Mouse (Mus musculus): Measurements from ENCODE around the gene Eif2ak4.

Eif2ak4 gene

DNA sequence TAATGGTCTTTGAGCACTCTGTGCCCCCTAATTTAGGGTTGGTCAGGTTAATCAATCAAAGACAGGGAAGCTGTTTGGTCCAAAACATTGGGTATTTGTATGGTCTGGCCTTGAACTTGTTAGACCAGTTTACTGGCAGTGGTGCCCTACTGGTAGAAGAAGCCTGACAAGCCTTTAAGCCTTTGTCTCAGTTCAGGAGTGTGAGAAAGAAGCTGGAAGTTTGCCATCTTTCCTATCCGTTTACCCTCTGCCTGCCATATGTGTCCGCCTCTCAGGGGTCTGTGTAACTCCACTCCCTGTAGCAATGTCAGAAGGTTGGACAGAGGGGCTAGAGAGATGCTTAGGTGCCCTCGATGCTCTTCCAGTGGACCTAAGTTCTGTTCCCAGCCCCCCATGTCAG is 76.0 kb downstream of the Eif2ak4 start:
- DNase-seq (ENCODE audit: low read depth, low spot score) = no peak

DNA sequence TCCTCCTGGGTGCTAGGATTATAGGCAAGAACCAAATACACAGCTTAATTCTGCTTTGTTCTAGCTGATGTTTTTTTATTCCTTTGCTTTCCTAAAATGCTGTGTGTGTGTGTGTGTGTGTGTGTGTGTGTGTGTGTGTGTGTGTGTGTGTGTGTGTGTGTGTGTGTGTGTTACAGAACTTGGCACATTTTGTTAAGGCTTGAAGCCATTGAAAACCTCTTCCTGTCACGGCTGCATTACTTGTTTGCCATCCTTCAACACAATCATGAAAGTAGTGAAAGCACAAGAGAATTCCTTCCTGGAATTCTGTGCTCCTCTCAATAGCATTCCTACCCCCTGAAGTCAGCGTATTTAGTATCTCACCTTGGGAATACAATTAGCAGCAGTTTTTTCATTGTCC is 77.5 kb downstream of the Eif2ak4 start:
- no peak for DNase-seq (ENCODE audit: low read depth, low spot score)

DNA sequence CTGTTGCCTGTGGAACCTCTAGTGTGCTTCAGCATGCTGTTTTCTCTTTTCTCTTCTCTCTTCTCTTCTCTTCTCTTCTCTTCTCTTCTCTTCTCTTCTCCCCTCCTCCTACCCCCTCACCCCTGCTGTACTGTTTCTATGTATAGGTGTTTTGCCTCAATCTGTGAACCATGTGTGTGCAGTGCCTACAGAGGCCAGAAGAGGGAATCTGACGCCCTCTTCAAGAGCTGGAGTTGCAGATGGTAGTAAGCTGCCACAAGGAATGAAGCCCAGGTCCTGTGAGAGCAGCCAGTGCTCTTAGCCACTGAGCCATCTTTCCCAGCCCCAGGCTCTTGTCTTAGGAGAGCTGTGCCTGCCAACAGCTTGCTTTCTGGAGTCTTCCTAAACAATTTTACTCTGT is 78.2 kb downstream of the Eif2ak4 start:
- DNase-seq (ENCODE audit: low read depth, low spot score) = no peak

DNA sequence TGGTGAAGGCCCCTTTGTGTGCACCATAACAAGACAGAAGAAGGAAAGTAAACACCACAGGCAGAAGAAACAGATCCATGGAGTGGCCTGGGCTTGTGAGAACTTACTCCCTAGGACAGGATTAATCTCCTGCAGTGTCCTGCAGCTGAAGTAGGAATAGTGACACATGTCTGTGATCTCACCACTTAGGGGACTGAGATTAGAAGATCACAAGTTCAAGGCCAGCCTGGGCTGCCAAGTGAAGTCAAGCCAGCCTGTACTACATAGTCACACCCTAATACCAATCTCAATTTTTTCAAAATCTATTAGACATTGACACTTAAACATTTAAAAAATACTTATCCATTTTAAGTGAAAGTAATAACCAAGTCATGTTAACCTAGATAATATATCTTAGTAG is 79.9 kb downstream of the Eif2ak4 start:
- DNase-seq (ENCODE audit: low read depth, low spot score) = no peak

DNA sequence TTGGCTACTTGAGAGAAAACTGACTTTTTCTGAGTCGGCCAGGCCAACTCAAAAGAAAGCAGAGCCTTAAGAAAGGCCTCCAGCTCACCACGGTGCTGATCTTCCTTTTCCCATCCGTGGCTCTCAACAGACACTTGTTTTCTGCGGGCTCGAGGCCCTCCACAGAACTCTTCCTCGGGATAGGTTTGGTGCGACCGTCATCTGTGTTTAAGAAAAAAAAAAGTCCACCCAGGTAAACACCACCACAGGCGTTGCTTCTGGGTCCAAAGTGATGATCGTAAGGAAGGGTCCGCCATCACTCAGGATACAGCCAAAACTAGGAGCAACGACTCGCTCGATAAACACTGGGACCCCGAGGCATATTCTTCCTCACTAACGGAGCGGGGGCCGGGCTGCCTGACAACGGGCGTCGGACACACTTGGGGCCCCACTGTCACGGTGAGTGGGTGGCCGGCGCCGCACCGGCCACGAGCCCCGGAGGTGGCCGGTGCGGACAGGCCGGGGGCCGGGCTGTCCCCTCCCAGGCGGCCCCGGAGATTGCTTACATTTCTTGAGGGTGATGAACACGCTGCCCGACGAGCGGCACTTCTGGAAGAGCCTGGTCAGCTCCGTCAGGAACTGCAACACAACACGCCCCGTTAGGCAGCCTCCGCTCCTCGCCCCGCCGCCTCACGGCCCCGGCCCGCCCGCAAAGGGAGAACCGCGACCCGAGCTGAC is 90.6 kb downstream of the Eif2ak4 start:
- DNase-seq (ENCODE audit: low read depth, low spot score) = no peak

DNA sequence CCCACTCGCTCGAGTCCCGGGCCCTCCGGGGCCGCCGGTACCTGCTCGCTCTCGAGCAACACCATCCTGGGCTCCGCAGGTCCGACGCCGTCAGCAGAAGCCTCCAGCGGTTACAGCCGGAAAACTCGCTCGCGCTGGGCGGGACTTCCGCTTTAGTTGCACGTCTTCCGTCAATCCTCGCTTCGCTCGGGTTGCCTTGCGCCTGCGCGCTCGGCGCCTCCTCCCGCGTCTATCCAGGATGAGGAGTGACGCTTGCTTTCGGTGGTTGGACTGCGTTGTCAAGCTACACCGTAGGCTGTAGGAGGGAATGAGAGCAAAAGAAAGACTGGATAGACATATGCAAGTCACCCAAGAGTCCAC is 91.1 kb downstream of the Eif2ak4 start, which contains the start of gene Srp14:
TSS of gene Srp14 (minus strand) at position 162 of the 360 bp plus-strand sequence.
- peak; percentile 96 for DNase-seq (ENCODE audit: low read depth, low spot score)

DNA sequence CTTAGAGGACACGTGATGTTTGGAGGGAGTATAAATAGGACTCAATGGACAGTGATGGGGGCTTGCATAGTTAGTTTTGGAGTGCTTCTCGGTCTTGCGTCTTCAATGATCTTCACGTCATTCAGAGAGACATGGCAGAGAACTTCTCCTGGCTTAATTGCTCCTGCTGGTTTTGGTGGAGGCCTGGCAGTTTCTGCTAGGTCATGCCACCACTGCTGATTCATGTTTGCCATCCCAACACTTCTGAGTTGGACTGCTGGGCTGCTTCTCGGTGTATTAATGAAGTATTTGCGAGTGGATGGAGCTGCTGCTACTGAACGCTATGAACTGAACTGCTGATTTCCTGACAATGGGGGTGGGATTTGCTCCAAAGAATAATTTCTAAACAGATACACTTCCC is 92.5 kb downstream of the Eif2ak4 start:
- DNase-seq (ENCODE audit: low read depth, low spot score) = no peak

DNA sequence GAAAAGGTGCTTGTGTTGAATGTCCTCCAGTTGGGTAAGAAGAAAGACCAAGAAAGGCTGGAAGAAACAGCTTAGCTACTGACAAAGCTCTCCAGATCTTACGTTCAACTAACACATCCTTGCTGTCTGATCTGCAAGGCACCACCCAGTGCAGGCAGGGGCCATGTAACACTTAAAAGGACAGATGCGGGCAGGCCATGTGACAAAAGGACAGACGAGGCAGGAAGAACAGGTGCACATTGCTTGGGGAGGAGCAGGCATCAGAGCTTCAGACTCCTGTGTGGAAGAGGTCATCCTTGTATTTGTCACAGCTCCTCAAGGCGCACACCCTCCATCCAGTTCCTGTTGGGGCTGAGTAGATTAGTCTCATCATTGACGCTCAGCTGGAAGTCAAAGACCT is 94.6 kb downstream of the Eif2ak4 start:
- no peak for DNase-seq (ENCODE audit: low read depth, low spot score)

DNA sequence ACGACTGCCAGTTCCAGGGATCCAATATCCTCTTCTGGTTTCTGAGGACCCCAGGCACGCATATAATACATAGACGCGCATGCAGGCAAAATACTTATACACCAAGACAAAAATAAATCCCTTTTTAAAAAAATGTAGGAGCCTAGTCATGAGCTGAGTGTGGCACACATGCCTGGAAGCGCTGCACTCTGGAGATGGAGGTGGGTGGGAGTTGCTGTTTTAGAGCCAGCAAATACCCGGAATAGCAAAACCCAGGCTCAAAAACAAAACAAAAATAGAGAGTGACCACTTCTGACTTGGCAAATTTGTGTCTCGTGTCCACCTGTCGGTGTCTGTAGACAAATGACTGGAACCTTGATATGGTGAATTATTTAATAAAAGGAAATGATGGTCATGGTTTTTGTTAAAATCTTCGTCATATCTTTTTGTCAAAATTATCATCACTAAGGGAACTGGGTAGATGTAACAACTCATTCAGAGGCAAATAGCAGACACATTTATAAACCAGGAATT is 96.0 kb downstream of the Eif2ak4 start:
- no peak for DNase-seq (ENCODE audit: low read depth, low spot score)

DNA sequence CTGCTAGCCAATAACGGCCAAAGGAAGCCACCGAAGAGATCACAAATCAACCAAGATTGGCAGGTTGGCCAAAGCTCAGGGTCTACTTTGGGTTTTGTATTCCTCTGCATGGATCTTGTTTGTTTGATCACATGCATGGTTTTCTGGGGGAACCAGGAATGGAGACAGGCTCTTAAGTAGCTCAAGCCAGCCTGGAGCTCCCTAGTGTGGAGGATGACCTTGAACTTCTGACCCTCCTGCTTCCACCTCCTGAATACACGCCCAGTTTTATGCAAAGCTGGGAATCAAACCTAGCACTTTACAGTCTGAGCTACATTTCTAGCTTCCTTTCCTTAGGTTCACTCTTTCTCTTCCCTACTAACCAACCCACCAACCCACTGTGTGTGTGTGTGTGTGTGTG is 97.0 kb downstream of the Eif2ak4 start:
- DNase-seq (ENCODE audit: low read depth, low spot score) = no peak

DNA sequence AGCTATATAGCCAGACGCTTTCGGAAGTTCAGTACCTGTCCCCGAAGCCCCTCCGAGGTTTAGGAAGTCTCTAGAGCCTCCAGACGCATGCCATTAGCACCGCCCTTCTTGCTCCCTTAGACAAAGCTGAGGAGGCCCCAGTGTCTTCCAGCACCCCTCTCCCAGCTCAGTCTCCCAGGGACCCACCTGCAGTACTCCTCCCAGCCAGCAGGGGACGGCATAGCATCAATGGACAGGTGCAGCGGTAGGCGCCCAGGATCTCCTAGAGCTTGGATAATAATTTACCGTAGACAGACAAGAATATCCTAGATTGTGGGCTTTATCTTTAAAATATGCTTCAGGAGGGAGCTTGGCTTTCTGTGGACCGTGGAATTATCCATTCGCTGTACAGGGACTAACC is 98.5 kb downstream of the Eif2ak4 start:
- DNase-seq (ENCODE audit: low read depth, low spot score) = peak; percentile 76

DNA sequence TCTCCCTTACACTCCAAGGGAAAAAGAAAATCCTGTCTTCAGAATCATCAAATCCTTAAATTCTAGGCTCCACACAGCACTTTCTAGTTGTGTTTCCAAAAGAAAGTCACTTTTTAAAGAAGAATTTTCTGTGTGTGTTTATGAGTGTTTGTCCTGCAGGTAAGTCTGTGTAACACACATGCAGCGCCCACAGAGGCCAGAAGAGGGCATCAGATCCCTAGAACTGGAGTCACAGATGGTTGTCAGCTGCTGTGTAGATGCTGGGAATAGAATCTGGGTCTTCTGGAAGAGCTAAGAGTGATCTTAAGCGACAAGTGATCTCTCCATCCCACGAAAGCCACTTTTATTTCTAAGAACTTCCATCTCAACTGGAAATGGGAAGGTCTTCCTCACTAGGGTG is 99.4 kb downstream of the Eif2ak4 start:
- DNase-seq (ENCODE audit: low read depth, low spot score) = no peak

DNA sequence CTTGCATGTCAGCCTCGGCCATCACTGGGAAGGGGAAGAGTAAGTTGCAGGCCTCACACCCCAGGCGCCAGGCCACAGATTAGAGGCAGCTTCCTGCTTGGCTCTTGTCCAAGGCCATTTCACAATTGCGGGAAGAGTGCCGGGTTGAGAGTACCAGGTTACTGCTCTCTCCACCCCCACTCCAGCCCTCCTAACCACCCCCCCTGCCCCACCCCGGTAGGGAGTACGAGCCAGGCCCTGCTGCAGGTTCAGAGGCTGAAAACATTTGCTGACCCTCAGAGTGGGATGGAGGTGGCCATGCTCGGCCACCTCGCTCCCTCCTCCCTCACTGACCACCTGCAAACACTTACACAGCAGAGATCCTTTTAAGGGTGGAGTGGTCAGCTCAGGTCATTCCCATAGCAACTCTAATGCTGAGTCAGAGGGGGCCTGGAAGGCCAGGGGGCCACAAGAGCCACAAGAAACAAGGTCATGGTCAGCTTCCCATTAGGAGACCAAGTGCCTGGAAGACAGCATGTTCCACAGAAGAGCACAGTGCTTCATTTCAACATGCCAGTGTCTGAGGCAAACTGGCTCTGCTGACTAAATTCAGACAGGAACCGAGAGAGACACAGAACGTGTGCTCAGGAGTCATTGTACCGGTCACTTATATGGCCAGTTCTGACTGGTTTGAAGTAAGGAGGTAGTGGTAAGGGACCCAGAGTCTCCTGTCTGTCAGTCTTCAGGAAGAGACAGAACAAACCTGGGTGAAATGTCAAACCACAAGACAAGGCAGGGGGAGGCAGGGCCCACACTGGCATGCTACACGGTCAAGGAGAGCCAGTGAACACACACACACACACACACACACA is 102.0 kb downstream of the Eif2ak4 start:
- DNase-seq (ENCODE audit: low read depth, low spot score) = no peak

DNA sequence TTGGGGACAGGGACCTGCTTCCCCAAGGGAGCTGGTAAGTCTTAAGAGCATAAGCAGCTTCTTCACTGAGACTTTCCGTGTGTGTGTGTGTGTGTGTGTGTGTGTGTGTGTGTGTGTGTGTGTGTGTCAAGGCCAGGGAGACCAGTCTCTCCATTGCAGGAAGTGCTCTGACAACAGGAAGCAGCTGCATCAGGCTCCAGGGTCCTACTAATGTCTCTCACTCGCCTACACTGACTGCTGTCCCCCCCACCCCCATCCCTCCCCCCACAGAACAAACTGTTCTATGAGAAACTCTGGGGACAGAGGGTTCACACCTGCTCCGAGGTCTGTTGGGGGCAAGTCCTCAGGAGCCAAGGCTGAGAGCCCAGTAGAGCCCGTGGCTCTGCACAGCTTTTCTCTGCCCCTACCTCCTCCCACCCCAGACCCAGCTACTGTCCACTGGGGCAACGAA is 102.9 kb downstream of the Eif2ak4 start:
- DNase-seq (ENCODE audit: low read depth, low spot score) = no peak

DNA sequence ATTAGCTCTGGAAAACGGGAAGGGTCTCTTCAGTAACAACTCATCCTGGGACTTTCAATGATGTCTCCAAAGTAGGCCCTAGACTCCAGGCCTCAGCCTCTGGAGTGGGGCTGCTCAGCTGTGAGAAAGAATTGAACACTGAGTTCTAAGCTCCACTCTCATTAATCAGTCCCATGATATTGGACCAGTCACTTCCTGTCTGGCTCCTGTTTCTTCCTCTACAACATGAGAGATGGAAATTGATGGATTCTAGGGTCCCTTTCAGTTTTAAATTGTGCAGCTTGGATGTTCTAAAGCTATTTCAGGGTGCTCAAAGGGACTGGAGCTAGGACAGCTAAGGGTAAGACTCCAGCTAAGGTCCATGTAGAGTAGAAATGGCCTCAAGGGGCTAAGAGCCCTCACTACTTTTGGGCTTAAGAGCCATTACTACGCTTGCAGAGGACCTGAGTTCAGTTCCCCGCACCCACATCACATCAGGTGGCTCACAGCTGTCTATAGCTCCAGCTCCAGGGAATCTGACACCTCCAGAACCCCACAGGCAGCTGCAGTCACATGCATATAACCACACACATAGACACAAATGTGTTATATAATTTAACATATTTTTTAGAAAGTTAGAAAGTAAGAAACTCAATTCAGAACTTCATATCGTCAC is 103.5 kb downstream of the Eif2ak4 start:
- DNase-seq (ENCODE audit: low read depth, low spot score) = no peak

DNA sequence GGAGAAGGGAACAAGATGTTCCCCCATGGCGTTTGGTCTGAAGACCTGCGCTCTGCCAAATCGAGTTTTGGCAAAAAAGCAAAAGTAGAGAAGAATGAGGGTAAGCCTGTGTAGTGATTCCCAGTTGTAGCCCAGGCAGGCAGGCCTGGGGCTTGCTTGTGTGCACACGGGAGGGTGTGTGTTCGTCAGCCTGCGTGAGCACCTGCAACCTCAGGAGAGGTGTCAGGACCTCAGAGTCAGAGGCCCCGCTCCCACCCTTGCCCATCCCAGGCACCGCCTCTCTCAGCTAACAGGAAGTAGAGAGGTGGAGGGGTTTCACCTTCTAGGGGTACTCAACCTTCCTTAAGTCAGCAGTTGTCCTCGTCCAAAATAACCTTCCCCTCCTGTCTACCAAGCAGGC is 106.6 kb downstream of the Eif2ak4 start:
- DNase-seq (ENCODE audit: low read depth, low spot score) = no peak

DNA sequence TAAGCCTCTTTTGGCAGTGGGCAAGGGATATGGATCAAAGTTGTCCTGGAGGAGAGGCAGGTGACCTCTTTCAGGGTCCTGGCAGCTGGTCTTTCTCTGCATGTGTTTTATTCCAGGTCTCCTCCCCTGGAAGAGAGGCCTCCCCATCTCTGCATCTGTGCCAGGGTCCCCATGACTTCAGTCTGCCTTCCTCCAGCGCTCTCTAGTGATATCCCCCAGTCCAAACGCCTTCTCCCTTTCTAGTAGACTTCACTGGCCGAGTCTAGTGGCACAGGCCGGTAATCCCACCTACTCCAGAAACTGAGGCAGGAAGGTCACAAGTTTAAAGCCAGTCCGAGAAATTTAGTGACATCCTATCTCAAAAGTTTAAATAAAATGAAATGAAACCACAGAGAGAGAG is 109.5 kb downstream of the Eif2ak4 start:
- no peak for DNase-seq (ENCODE audit: low read depth, low spot score)

DNA sequence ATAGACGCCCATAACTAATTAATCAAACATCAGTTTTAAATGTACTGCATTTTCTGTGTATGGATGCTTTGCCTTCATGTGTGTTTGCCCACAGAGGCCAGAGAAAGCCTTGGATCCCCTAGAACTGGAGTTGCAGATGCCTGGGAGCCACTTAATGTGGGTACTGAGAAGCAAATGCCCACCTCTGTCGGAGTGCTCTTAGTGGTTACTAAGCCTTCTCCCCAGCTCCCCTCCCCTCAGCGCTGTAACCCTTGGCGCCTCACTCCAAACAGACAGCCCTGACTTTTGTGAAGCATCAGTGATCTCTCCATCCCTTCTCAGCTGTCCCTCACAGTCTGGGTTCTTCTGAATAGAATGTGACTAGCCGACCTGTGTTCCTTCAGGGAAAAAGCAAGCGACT is 110.1 kb downstream of the Eif2ak4 start:
- DNase-seq (ENCODE audit: low read depth, low spot score) = no peak

DNA sequence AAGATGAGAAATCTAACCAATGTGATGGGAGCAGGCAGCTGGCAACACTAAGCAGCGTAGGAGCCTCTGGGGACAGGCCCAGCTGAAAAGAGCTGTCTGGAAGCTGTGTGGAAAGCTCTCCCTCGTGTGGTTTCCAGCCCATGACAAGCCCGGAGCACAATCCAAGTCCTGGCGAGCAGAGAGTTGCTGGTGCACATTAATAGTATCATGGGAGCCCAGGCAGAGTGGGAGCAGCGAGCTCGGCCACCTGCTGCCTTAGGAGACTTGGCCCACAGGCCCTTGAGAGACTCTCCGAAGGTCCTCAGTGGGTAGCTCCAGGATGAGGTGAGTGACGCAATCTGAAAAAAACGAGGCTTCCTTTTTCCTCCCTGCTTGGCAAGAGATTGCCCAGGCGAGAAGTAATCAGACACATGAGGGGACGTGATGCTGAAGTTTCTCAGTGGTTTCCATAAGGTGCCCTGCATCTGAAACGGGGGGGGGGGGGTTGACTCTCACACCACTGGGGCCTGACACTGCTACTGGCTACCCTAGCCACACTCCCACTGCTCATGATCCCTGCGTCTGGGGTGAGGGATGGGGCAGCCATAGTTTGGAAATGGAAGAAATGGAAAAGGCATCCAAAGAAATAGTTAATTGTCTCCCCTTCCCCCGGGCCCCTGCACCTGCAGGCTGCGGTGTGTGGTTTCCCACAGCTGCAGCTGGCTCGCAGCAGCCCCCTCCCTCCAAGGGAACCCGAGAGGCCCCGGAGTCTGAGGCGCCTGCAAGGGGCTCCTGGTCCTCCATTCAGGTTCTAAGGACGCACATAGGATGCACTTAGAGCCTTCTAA is 110.9 kb downstream of the Eif2ak4 start:
- no peak for DNase-seq (ENCODE audit: low read depth, low spot score)

DNA sequence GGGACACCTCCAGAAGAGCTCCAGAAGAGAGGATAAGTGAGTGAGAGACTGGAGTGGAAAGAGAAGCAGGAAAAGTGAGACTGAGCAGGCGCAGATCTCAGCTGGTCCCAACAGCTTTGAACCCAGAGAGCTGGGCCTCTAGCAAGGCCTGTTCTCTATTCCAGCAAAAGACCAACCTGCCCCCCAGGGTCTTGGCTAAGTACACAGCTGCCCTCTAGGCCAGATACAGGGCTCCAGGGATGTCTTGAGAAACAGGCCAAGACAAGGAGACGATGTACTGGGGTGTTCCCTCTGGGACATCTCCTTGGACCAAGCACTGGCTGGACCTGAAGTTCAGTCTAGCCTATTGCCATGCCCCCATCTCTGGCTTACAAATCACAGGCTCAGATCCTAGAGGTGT is 111.8 kb downstream of the Eif2ak4 start:
- no peak for DNase-seq (ENCODE audit: low read depth, low spot score)

DNA sequence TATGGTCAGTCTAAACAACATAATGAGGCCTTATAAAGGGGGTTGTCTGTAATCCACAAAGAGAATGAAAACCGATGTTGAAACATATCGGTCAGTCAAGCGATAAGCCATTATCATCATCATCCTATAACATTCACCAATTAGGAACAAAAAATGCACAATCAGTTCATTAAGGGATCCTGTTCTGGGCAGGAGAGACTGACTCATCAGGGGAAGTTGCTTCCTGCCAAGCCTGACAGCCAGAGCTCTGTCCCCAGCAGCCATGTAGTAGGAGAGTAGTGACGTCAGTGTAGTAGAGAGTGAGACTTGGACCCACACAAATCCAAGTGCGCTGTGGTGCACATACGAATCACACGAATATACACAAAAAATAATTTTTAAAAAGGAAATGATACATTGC is 118.7 kb downstream of the Eif2ak4 start:
- no peak for DNase-seq (ENCODE audit: low read depth, low spot score)
